Mouse (Mus musculus) pancreas, adult 10 weeks (tissue): ENCODE measurements around the gene Neurl1b. TPM values are rescaled to one million over a fixed set of nuclear protein-coding genes. Genes with fewer than 3 reads are reported as not detected.

Experiments
- polyA plus RNA-seq: library from polyadenylated mRNA; stranded (reverse); fragments of 350-450 nt; fragmentation: Illumina TruSeq; extraction: RNeasy Lipid Tissue Mini Kit (QIAGEN cat#74804); gene quantifications from one replicate; pipeline ENCODE4 v1.2.3, GENCODE M21; 2015; ENCODE audit warnings: low read depth, low replicate concordance; ENCODE audit not compliant: insufficient read depth

The Neurl1b gene
- polyA plus RNA-seq: 1.6 TPM

GRCm38 (mm10) chr17:26414523-26415354 is at the start of gene Neurl1b:
Gene Neurl1b, plus strand, starts transcription at chr17:26414829.

Other genes starting within 250 kb of the Neurl1b start
- 3,282 TPM for gene Pdia2, start 215.7 kb upstream of the Neurl1b start, polyA plus RNA-seq
- gene Rgs11, start 211.9 kb upstream of the Neurl1b start, polyA plus RNA-seq: 197 TPM
- 148 TPM for gene Arhgdig, start 207.0 kb upstream of the Neurl1b start, polyA plus RNA-seq
- gene Fam234a, start 170.6 kb upstream of the Neurl1b start, polyA plus RNA-seq: 11.8 TPM
- 37.0 TPM for gene Luc7l, start 161.9 kb upstream of the Neurl1b start, polyA plus RNA-seq
- 21.7 TPM for gene Ergic1, start 146.7 kb downstream of the Neurl1b start, polyA plus RNA-seq
- gene Dusp1, start 147.3 kb downstream of the Neurl1b start, polyA plus RNA-seq: 40.2 TPM
- gene Atp6v0e, start 248.4 kb downstream of the Neurl1b start, polyA plus RNA-seq: 34.8 TPM